Mouse (Mus musculus) adrenal gland, postnatal 25 days (tissue): ENCODE data around the gene Nova2. TPM values are rescaled to one million over a fixed set of nuclear protein-coding genes. Genes with fewer than 3 reads are reported as not detected.

Experiments
- DNase-seq: peaks from one replicate; pipeline ENCODE4 v3.0.0; 2021; ENCODE audit warnings: mixed read lengths
- total RNA-seq: library from RNA; stranded (reverse); gene quantifications from 2 replicates; pipeline ENCODE4 v1.2.3, GENCODE M21; 2021

The Nova2 gene
- total RNA-seq, 1 experiment from 2014 or later = 6.2 TPM

DNA sequence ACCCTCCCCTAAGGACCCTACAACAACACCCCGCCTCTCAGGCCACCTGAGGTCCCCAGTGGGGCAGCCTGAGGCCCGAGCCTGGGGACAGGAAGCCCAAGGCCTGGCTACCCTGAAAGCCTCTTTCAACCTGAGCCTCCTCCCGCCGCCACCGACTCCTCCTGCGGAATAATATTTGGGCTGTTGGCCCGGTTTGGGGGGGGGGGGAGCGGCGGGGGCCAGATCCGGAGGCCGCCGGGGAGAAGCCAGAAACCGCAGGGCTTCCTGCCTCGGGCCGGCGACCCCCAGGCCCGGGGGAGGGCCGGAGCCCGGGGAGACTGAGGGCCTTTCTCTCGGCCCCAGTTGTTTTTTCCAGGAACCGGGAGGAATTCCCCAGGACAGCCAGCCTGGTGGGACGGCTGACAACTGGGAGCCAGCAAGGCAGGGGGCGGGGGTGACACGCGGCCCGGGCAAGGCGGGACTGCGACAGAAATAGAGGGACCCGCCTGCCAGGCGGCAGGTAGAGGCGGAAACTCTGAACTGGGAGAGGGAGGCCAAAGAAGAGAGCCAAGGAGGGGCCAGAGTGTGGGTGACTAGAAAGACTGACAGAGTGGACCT lies 86.4 kb downstream of the Nova2 start:
- DNase-seq = peak; percentile 42

- no peak for DNase-seq
Measured at GRCm38 (mm10) chr7:19012882-19013281, 87.2 kb downstream of the Nova2 start.

GRCm38 (mm10) chr7:19014452-19014851 lies 88.8 kb downstream of the Nova2 start:
- no peak for DNase-seq

Other genes starting within 250 kb of the Nova2 start
- gene Psg20, start 239.7 kb upstream of the Nova2 start, total RNA-seq = not detected in 2 replicates
- not detected in 2 replicates for gene Psg22, start 207.8 kb upstream of the Nova2 start, total RNA-seq
- gene Psg19, start 127.4 kb upstream of the Nova2 start, total RNA-seq = not detected in 2 replicates
- not detected in 2 replicates for gene Psg17, start 104.3 kb upstream of the Nova2 start, total RNA-seq
- gene Mill2, start 85.9 kb upstream of the Nova2 start, total RNA-seq = 5.3 and 7.8 TPM in 2 replicates
- 1.9 and 2.0 TPM in 2 replicates for gene Pglyrp1, start 54.6 kb upstream of the Nova2 start, total RNA-seq
- gene Ccdc61, start 15.5 kb upstream of the Nova2 start, total RNA-seq = 16.5 and 20.8 TPM in 2 replicates
- not detected in 2 replicates for gene Nanos2, start 61.5 kb downstream of the Nova2 start, total RNA-seq
- gene Mypop, start 65.4 kb downstream of the Nova2 start, total RNA-seq = 10.9 and 13.0 TPM in 2 replicates
- 45.8 and 48.3 TPM in 2 replicates for gene Irf2bp1, start 78.2 kb downstream of the Nova2 start, total RNA-seq
- 0.76 TPM in 1 of 2 replicates, not detected in the other for gene Foxa3, start 97.7 kb downstream of the Nova2 start, total RNA-seq
- gene Sympk, start 98.5 kb downstream of the Nova2 start, total RNA-seq = 120 and 126 TPM in 2 replicates
- gene Rsph6a, start 128.8 kb downstream of the Nova2 start, total RNA-seq = not detected in 2 replicates
- 53.1 and 64.1 TPM in 2 replicates for gene Dmwd, start 150.3 kb downstream of the Nova2 start, total RNA-seq
- 106 and 114 TPM in 2 replicates for gene Dmpk, start 158.0 kb downstream of the Nova2 start, total RNA-seq
- 21.8 and 26.1 TPM in 2 replicates for gene Six5, start 168.7 kb downstream of the Nova2 start, total RNA-seq
- gene Gm4969, start 192.5 kb downstream of the Nova2 start, total RNA-seq = 0.09 TPM in 1 of 2 replicates, not detected in the other
- 11.7 and 15.1 TPM in 2 replicates for gene Fbxo46, start 194.0 kb downstream of the Nova2 start, total RNA-seq
- gene Qpctl, start 223.4 kb downstream of the Nova2 start, total RNA-seq = 15.4 and 20.3 TPM in 2 replicates
- 90.5 and 99.0 TPM in 2 replicates for gene Snrpd2, start 223.8 kb downstream of the Nova2 start, total RNA-seq
- 0.27 and 0.43 TPM in 2 replicates for gene Gipr, start 240.2 kb downstream of the Nova2 start, total RNA-seq